Mouse (Mus musculus): ENCODE measurements around the gene Zbtb11. TPM values are rescaled to one million over a fixed set of nuclear protein-coding genes. Genes with fewer than 3 reads are reported as not detected.
"Not testable (repeated sequence)": the region's sequence is repeated elsewhere in the genome, so short reads cannot be mapped to it uniquely, and the experiment has no call there.

Zbtb11 gene
- polyA plus RNA-seq, 1 experiment from 2014 or later: 18.2 TPM

- Histone ChIP-seq H3K36me3 (no peaks in the 10 kb centered on the region), H3K9me3 (no peaks in the 10 kb centered on the region), H3K4me1 (no peaks in the 10 kb centered on the region), H3K4me2 (peak overlapping the region; percentile 44), H3K4me3 (peak overlapping the region; percentile 21), H3K27me3 (no peaks in the 10 kb centered on the region), H3K9ac (no peak overlapping the region), H3K27ac (no peak overlapping the region)
- peak; percentile 73; the same call in 1 of the 2 replicates for ATAC-seq (ENCODE audit: borderline replicate concordance, extremely low read depth, low FRiP score, low TSS enrichment)
- WGBS: 39% methylated on average over 19 of the region's 19 CpGs
These were observed 22.6 kb upstream of the Zbtb11 start for GRCm38 (mm10) chr16:55950946-55951678.

- Histone ChIP-seq H3K36me3 (no peaks in the 10 kb centered on the region), H3K27ac (no peak overlapping the region)
- WGBS: 56% methylated on average over 7 of the region's 7 CpGs
These were observed 21.9 kb upstream of the Zbtb11 start for GRCm38 (mm10) chr16:55951679-55952327.

DNA sequence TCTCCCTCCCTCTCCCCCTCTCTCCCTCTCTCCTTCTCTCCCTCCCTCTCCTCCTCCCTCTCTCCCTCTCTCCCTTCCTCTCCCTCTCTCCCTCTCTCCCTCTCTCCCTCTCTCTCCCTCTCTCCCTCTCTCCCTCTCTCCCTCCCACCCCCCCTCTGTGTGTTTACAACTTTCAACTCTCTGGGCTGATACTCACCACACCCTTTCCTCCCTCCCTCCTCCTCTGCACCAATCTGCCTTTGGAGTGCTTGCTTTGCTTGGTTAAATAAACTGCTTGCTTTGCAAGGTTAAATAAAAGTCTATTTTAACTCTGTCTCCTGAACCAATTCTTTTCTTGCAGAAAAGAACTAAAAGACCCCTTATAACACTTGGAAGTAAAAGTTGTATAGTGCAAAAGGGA lies 20.9 kb upstream of the Zbtb11 start:
- no peak for ATAC-seq (ENCODE audit: borderline replicate concordance, extremely low read depth, low FRiP score, low TSS enrichment)
- H3K4me2 ChIP-seq: no peak overlapping the region
- no peak overlapping the region for H3K4me3 ChIP-seq
- no peaks in the 10 kb centered on the region for H3K9me3 ChIP-seq
- H3K27ac ChIP-seq: no peak overlapping the region
- no peak overlapping the region for H3K9ac ChIP-seq
- H3K4me1 ChIP-seq: no peaks in the 10 kb centered on the region
- no peaks in the 10 kb centered on the region for H3K27me3 ChIP-seq
- no peaks in the 10 kb centered on the region for H3K36me3 ChIP-seq

More at GRCm38 (mm10) chr16:55951679-55952327, 21.9 kb upstream of the Zbtb11 start:
- H3K9ac ChIP-seq: no peak overlapping the region
- no peaks in the 10 kb centered on the region for H3K27me3 ChIP-seq
- H3K4me1 ChIP-seq: no peaks in the 10 kb centered on the region
- no peaks in the 10 kb centered on the region for H3K9me3 ChIP-seq
- H3K4me2 ChIP-seq: no peak overlapping the region
- no peak for ATAC-seq (ENCODE audit: borderline replicate concordance, extremely low read depth, low FRiP score, low TSS enrichment)
- no peak overlapping the region for H3K4me3 ChIP-seq

- H3K4me3 ChIP-seq; ATAC-seq (ENCODE audit: borderline replicate concordance, extremely low read depth, low FRiP score, low TSS enrichment); H3K4me1 ChIP-seq; H3K9me3 ChIP-seq; H3K36me3 ChIP-seq; H3K9ac ChIP-seq; H3K27ac ChIP-seq; H3K4me2 ChIP-seq; H3K27me3 ChIP-seq: not testable (repeated sequence)
- WGBS: 93% methylated on average over 9 of the region's 9 CpGs
These were observed 19.5 kb upstream of the Zbtb11 start for GRCm38 (mm10) chr16:55954196-55954595.

- not testable (repeated sequence) for H3K27ac ChIP-seq; H3K9ac ChIP-seq; H3K4me3 ChIP-seq; H3K4me1 ChIP-seq; H3K36me3 ChIP-seq; H3K4me2 ChIP-seq; H3K27me3 ChIP-seq; ATAC-seq (ENCODE audit: borderline replicate concordance, extremely low read depth, low FRiP score, low TSS enrichment); H3K9me3 ChIP-seq
- 85% methylated on average over 6 of the region's 11 CpGs for WGBS
These were observed 10.6 kb upstream of the Zbtb11 start for GRCm38 (mm10) chr16:55963068-55963467.

DNA sequence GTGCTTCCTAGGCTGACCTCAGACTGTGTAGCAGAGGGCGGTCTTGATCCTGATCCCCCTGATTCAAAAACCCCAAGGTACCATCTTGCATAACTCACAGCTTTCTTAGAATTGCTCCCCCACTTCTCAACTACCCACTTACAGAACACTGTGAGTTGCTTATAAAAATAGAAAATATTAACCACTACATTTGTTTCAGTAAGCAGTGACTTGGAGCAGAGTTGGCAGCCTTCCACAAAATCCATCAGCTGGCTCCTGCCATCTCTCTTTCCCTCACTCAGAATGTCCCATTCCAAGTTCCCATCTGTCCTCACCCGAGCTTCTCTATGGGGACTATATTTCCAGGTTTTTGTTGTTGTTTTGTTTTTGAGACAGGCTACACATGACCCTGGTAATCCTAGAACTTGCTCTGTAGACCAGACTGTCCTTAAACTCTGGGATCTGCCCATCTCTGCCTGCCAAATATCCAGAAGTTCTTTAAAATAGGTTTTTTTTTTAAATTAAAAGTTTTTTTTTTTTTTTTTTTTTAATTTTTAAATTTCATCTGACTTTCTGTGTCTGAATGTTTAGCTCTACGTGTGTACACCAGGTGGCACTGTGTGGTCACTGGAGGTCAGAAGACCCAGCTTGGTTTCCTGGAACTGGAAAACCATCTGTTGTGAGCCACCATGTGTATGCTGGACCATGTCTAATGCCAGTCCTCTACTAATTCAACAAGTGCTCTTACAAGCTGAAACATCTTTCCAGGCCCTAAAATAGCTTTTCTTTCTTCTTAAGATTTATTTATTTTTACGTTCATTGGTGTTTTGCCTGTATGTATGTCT lies 9.3 kb upstream of the Zbtb11 start:
- Histone ChIP-seq H3K4me1 (peaks cover 17% of the 10 kb centered on the region), H3K36me3 (peaks cover 13% of the 10 kb centered on the region), H3K9ac (no peak overlapping the region), H3K27ac (no peak overlapping the region), H3K9me3 (no peaks in the 10 kb centered on the region), H3K27me3 (no peaks in the 10 kb centered on the region), H3K4me3 (no peak overlapping the region), H3K4me2 (no peak overlapping the region)
- no peak for ATAC-seq (ENCODE audit: borderline replicate concordance, extremely low read depth, low FRiP score, low TSS enrichment)
- WGBS: 55% methylated on average over 4 of the region's 4 CpGs

GRCm38 (mm10) chr16:55966212-55966871 lies 7.3 kb upstream of the Zbtb11 start, which contains the start of gene Rpl24:
Rpl24 (plus strand) TSS chr16:55966275.
- peak within 1 kb of the TSS; percentile 81 for H3K4me2 ChIP-seq
- peak within 1 kb of the TSS; percentile 77 for H3K4me3 ChIP-seq
- no peaks in the 10 kb centered on the region for H3K9me3 ChIP-seq
- no peaks in the 10 kb centered on the region for H3K27me3 ChIP-seq
- peak; percentile 93 for ATAC-seq (ENCODE audit: borderline replicate concordance, extremely low read depth, low FRiP score, low TSS enrichment)
- peaks cover 32% of the 10 kb centered on the region for H3K36me3 ChIP-seq
- peak within 1 kb of the TSS; percentile 83 for H3K27ac ChIP-seq
- under 1% methylated on average over 42 of the region's 42 CpGs for WGBS
- peaks cover 26% of the 10 kb centered on the region for H3K4me1 ChIP-seq
- peak within 1 kb of the TSS; percentile 79 for H3K9ac ChIP-seq

DNA sequence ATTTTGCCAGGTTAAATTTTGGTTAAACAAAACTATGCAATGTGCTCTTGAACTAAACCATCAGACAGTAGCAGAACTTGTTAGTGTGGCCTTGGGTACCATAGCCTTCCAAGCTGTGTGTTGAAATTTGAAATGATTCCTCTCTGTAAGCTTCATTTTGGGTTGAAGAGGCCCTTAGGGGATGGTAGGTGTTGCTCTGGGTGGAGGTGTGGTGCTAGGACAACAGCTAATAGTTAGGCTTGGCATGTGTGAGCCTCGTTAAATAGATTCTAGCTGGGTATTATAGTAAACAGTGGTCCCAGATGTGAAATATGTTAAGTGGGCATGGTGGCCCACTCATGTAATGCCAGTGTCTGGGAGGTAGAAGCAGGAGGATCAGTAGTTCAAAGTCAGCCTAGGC lies 6.5 kb upstream of the Zbtb11 start:
- no peak overlapping the region; the same call in 1 of the 2 replicates for H3K27ac ChIP-seq
- ATAC-seq (ENCODE audit: borderline replicate concordance, extremely low read depth, low FRiP score, low TSS enrichment): no peak
- 23% methylated on average over 1 of the region's 1 CpGs for WGBS

GRCm38 (mm10) chr16:55969147-55969546 lies 4.5 kb upstream of the Zbtb11 start:
- Histone ChIP-seq H3K4me2 (no peak overlapping the region), H3K4me3 (no peak overlapping the region), H3K27ac (no peak overlapping the region), H3K27me3 (no peaks in the 10 kb centered on the region), H3K9me3 (no peaks in the 10 kb centered on the region), H3K9ac (no peak overlapping the region), H3K4me1 (peaks cover 36% of the 10 kb centered on the region), H3K36me3 (peaks cover 42% of the 10 kb centered on the region)
- ATAC-seq (ENCODE audit: borderline replicate concordance, extremely low read depth, low FRiP score, low TSS enrichment): no peak
- 68% methylated on average over 3 of the region's 3 CpGs for WGBS

More for the DNA sequence above, 6.5 kb upstream of the Zbtb11 start:
- H3K4me2 ChIP-seq: peak overlapping the region; percentile 81
- peaks cover 41% of the 10 kb centered on the region for H3K36me3 ChIP-seq
- peak overlapping the region; percentile 77 for H3K4me3 ChIP-seq
- no peaks in the 10 kb centered on the region for H3K27me3 ChIP-seq
- H3K9ac ChIP-seq: peak overlapping the region; percentile 79
- peaks cover 29% of the 10 kb centered on the region for H3K4me1 ChIP-seq
- H3K9me3 ChIP-seq: no peaks in the 10 kb centered on the region

DNA sequence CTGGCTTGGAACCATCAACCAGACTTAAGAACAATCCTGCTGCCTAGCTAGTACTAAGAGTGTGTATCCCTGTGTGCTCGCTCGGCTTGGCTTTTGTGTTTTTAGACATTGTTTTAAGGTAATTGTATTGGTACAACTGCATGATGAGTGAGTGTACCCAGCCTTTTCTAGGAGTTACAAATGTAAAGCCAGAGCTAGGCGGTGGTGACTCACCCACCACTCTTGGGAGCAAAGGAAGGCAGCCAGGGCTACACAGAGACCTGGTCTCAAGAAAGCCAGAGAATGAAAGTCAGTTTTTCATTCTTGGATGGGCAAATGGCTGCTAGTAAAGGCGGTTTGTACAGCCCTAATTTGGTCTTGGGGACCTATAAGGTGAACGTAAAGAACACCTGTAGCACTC lies 3.3 kb upstream of the Zbtb11 start:
- Histone ChIP-seq H3K27me3 (no peaks in the 10 kb centered on the region), H3K4me2 (no peak overlapping the region), H3K9me3 (no peaks in the 10 kb centered on the region), H3K27ac (no peak overlapping the region), H3K4me1 (peaks cover 39% of the 10 kb centered on the region), H3K36me3 (peaks cover 42% of the 10 kb centered on the region), H3K4me3 (no peak overlapping the region), H3K9ac (no peak overlapping the region)
- 91% methylated on average over 5 of the region's 5 CpGs for WGBS
- no peak for ATAC-seq (ENCODE audit: borderline replicate concordance, extremely low read depth, low FRiP score, low TSS enrichment)

GRCm38 (mm10) chr16:55971735-55972615 lies 1.7 kb upstream of the Zbtb11 start:
- H3K4me1 ChIP-seq: peaks cover 44% of the 10 kb centered on the region
- H3K9me3 ChIP-seq: no peaks in the 10 kb centered on the region
- WGBS: 74% methylated on average over 6 of the region's 6 CpGs
- ATAC-seq (ENCODE audit: borderline replicate concordance, extremely low read depth, low FRiP score, low TSS enrichment): no peak
- no peak overlapping the region for H3K4me2 ChIP-seq
- H3K27ac ChIP-seq: no peak overlapping the region
- H3K9ac ChIP-seq: no peak overlapping the region
- H3K27me3 ChIP-seq: no peaks in the 10 kb centered on the region
- H3K36me3 ChIP-seq: peaks cover 42% of the 10 kb centered on the region
- no peak overlapping the region for H3K4me3 ChIP-seq
